Mouse (Mus musculus): ENCODE data around the gene Rp2.

DNA sequence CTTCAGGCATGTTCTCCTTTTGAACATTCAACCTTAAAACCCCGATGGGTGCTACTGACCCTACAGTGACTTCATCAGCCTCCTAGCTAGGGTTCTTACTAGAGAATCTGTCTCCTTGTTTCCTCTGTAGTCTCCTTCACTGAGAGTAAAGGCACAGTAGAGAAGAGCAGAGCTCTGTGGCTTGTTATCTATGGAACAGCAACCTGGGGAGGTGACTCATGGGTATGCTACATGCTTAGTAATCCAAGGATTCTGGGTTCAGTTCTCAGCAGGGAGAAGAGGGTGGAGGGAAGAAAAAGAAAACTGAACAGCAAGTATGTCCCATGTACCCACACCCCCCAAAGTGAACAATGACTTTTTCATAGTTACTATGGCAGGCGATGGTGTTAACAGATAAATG is 42.6 kb downstream of the Rp2 start:
- TF ChIP-seq CTCF (IDR thresholded peaks at IDR 0.05) (no peak), EP300 (IDR thresholded peaks at IDR 0.05) (no peak)

Measured in lung, postnatal 0 days (tissue).